Mouse (Mus musculus): ENCODE measurements around the gene Syn3.

- TF ChIP-seq POLR2A (IDR thresholded peaks at IDR 0.05; ENCODE audit: extremely low read depth, insufficient read depth, low read length) (no peak), CTCF (IDR thresholded peaks at IDR 0.05; ENCODE audit: extremely low read depth, insufficient read depth, low read length) (no peak)
Observed at GRCm38 (mm10) chr10:86297307-86297706, 201.4 kb downstream of the Syn3 start.

Data from cortical plate, adult 2 months (tissue).